Mouse (Mus musculus) 3134 (cell line): ENCODE measurements around the gene Slc13a1.
"Not testable (repeated sequence)": the region's sequence is repeated elsewhere in the genome, so short reads cannot be mapped to it uniquely, and the experiment has no call there.

Source experiments
- DNase-seq: peaks from one replicate; pipeline ENCODE4 v3.0.0-alpha.2; 2011; ENCODE audit warnings: low spot score; ENCODE audit not compliant: insufficient read length; ENCODE audit errors: extremely low read depth

Slc13a1 gene

DNA sequence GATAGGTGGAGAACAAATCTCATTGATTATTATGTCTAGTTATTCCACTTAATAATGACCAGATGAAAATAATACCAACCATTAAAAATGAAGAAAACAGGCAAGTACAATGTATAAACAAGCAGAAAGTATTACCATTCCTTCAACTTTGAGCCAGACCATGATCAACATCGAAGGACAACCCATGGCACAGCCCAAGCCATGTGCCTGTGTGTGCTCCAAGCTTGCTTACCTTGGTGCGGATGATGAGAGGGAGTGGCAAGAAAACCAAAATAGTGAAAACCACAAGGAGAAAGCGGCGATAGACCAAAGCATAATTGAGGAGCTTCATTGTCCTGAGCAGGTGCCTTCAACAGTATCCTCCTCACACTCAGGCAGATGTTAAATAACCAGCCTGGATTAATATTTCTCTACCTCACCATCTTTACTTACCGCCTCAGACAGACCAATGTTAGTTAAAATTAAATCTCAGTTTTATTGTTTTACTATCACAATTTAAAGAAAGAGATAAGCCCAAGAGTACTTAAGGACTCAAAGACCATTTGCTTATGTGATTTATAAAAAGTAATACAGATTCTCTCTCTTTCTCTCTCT, at the start of gene Slc13a1:
TSS of gene Slc13a1 (minus strand) at position 359 of the 594 bp plus-strand sequence.
- no peak for DNase-seq

- DNase-seq = no peak
Observed at GRCm38 (mm10) chr6:24207866-24208265, 40.0 kb upstream of the Slc13a1 start.

GRCm38 (mm10) chr6:24202226-24202625, 34.3 kb upstream of the Slc13a1 start:
- no peak for DNase-seq

GRCm38 (mm10) chr6:24200644-24201484, 33.0 kb upstream of the Slc13a1 start:
- DNase-seq = no peak

GRCm38 (mm10) chr6:24197501-24198195, 29.8 kb upstream of the Slc13a1 start:
- not testable (repeated sequence) for DNase-seq

- DNase-seq = not testable (repeated sequence)
Observed at GRCm38 (mm10) chr6:24196406-24196805, 28.5 kb upstream of the Slc13a1 start.

DNA sequence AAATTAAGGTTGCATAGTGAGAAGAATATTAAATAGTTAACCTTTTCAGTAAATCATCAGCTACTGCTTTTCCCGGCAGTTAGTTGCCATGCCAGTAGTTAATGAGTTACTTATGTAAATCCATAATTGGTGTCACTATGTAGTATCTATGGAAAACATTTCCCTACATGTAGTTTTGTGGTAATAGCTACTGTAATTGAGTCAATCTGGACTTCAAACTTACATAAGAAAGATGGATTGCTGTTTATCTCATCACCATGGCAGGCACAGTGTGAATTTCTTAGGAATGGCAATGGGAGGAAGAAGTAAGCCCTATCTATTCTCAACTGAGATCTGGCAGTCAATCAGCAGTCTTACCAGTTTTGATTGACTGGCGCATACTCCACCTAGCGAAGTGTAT, 15.5 kb upstream of the Slc13a1 start:
- DNase-seq = no peak

DNA sequence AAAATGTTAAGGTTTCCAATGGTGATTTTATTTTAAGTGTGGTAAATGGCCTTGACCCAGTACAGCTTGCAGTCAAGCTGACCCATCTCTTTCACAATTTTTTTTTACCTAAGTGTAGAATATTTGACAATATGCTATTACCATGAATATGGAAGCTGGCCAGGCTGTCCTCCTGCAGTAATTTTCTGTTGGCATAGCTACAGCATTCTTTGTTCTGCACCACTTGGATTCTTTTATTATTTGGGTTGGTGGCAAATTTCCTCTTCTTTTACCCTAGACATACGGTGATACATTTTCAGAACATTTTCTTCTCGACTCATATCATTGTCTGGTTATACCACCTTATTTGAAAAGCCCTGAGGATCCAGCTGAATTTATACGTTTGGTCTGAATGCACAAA, 7.5 kb upstream of the Slc13a1 start:
- no peak for DNase-seq

DNA sequence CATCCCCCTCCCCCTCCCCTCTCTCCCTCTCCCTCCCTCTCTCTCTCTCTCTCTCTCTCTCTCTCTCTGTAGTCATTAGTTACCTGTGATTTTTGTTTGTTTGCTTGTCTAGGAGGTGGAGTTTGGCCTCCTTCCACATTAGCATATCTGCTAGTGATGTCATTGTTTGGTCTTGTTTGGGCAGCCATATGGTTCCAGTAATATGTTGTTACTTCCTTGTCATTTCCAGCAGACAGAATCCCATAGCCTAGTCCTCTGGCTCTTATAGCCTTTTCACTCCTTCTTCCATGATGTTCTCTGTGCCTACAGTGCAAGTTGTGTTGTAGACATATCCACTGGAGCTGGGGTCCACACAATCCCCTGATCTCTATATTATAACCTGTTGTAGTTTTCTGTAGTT, 6.1 kb upstream of the Slc13a1 start:
- no peak for DNase-seq

DNA sequence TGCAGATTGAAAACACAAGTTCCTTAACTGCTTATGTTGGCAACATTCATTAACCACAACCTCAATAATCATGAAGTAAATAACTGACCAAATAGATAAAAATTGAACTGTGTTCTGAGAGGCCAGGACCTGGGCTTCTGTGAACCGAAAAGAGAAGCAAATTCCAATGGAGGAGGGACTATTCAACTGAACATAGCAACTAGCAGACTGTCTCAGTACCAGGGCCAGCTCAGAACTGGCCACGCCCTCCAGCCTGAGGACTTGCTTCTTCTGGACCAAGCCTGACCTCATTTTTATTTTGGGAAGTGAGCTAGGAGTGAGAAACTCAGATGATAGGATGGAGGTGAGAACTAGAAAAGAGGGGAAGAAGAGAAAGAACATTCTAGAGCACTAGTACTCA, 4.8 kb upstream of the Slc13a1 start:
- DNase-seq = no peak

- no peak for DNase-seq
Observed at GRCm38 (mm10) chr6:24166772-24167171, 1.1 kb downstream of the Slc13a1 start.

- no peak for DNase-seq
Observed at GRCm38 (mm10) chr6:24165249-24165648, 2.6 kb downstream of the Slc13a1 start.

DNA sequence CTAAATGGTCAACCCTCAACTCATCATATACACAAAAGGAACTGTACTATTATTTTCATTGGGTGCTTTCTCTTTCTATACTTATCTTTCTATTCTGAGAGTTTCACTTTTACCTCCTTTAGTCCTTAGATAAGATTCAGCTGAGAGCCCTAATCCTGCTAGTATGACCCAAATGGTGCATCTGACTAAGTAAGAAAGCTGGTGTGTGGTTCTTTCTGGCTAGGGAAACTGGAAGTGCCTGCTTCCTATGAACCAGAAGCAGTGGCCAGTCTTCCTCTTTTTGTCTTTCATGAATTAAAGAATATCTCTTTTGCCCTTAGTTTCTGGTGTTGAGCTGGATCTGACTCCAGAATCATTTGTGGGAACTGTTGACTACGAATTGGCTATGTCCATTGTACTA, 8.1 kb downstream of the Slc13a1 start:
- DNase-seq = no peak

- DNase-seq = no peak
Observed at GRCm38 (mm10) chr6:24154901-24155300, 13.0 kb downstream of the Slc13a1 start.

DNA sequence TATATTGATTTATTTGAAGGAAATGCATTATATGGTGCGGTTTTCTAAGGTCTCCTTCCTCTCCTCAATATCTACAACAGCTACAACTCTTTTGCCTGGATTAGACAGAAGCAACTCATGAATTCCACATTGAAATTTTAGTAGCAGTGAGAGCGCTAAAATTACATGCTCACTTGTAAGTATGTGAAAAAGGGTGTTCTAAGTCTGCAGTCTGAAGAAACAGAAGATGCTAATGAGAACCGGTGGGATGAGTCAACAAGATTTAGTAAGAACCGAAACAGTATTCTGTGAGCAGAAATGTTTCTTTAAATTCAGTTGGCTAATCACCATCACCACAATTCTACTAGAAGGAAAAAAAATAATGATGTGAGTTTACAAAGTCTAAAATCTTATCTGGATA, 34.9 kb downstream of the Slc13a1 start:
- no peak for DNase-seq

- DNase-seq = no peak
Observed at GRCm38 (mm10) chr6:24122632-24123031, 45.3 kb downstream of the Slc13a1 start.

DNA sequence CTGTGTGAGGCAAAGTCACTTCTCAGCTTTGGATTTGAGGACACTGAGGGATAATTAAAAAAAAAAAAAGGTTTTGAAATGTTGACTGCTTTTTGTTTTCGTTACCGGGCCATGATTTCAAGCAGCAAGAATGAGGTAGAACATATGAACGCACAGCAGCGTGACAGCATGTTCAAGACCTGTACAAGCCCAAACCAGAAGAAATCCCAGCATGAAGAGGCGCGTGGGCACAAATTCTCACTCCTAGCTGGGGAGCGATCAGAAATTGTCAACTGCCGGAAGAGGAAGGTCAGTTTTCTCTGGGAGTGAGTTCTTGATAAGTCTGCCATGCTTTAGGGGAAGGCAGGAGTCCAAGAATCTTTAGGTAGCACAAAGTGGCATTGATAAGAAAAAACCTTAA, 56.3 kb downstream of the Slc13a1 start:
- DNase-seq = no peak

DNA sequence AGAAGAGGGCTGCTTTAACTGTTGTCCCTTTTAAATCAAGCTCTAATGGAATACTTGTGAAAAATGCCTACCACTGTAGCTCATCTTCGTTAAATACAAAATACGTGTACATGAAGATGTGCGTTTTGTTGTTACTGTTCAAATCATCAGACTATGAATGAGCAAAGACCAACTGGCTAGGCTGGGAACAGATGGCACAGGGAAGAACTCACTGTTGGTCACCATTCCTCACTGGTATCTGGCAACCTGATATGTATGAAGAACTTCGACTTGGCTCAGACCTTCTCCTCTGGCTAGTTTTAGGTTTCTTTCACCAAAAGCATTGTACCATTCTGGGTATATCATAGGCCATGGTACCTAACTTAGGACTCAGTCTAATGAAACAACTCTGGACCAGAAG, 59.4 kb downstream of the Slc13a1 start:
- DNase-seq = no peak

GRCm38 (mm10) chr6:24106157-24106556, 61.7 kb downstream of the Slc13a1 start:
- no peak for DNase-seq

GRCm38 (mm10) chr6:24105681-24106080, 62.2 kb downstream of the Slc13a1 start:
- no peak for DNase-seq

GRCm38 (mm10) chr6:24101281-24101680, 66.6 kb downstream of the Slc13a1 start:
- DNase-seq = no peak

GRCm38 (mm10) chr6:24100705-24101104, 67.2 kb downstream of the Slc13a1 start:
- no peak for DNase-seq
